Mouse (Mus musculus) forebrain, embryonic 10.5 days (tissue): Measurements from ENCODE around the gene Marc2. TPM values are rescaled to one million over a fixed set of nuclear protein-coding genes. Genes with fewer than 3 reads are reported as not detected.

Experiments
- DNase-seq: peaks from one replicate; pipeline ENCODE4 v3.0.0-alpha.2; 2017; ENCODE audit warnings: low spot score; ENCODE audit errors: extremely low spot score
- H3K27ac ChIP-seq: fragments of 300-500 bp; sonication (generic); 2 replicates; pipeline ENCODE4 v1.5.1; 2016; ENCODE audit warnings: mild to moderate bottlenecking
- H3K27me3 ChIP-seq: fragments of 300-500 bp; sonication (generic); 2 replicates; pipeline ENCODE4 v1.6.1; 2016; ENCODE audit warnings: mild to moderate bottlenecking; ENCODE audit not compliant: poor library complexity, severe bottlenecking
- H3K36me3 ChIP-seq: fragments of 300-500 bp; sonication (generic); replicated peaks from 2 replicates; pipeline ENCODE4 v1.6.1; 2016; ENCODE audit warnings: mild to moderate bottlenecking, moderate library complexity
- H3K4me1 ChIP-seq: fragments of 300-500 bp; sonication (generic); 2 replicates; pipeline ENCODE4 v1.6.1; 2016
- H3K4me3 ChIP-seq: fragments of 300-500 bp; sonication (generic); 2 replicates; pipeline ENCODE4 v1.5.1; 2016; ENCODE audit warnings: mild to moderate bottlenecking, moderate library complexity
- H3K9me3 ChIP-seq: fragments of 300-500 bp; sonication (generic); 2 replicates; pipeline ENCODE4 v1.6.1; 2016; ENCODE audit warnings: mild to moderate bottlenecking, moderate library complexity
- WGBS: fragments of 180-500 bp; shearing (Covaris S2); methylation state at CpG from one replicate; pipeline ENCODE4 v1.1.7; 2016; 5-methylcytosine and 5-hydroxymethylcytosine counted together
- polyA plus RNA-seq: library from polyadenylated mRNA; unstranded; fragments of >200 nt; fragmentation: Nextera tagmentation; extraction: Ambion mirVana; gene quantifications from 2 replicates; pipeline ENCODE4 v1.2.1, GENCODE M21; 2016

The Marc2 gene
- polyA plus RNA-seq, 1 experiment from 2014 or later: 82.6 TPM

- no peaks in the 10 kb centered on the region for H3K36me3 ChIP-seq
- no peak for DNase-seq
Observed at GRCm38 (mm10) chr1:184870646-184871385, 24.6 kb upstream of the Marc2 start.

GRCm38 (mm10) chr1:184869939-184870565, 23.8 kb upstream of the Marc2 start:
- H3K27ac ChIP-seq: no peak overlapping the region
- H3K27me3 ChIP-seq: peaks cover 83% of the 10 kb centered on the region
- no peaks in the 10 kb centered on the region for H3K36me3 ChIP-seq
- peaks cover 23% of the 10 kb centered on the region for H3K4me1 ChIP-seq
- no peak overlapping the region for H3K4me3 ChIP-seq
- no peaks in the 10 kb centered on the region for H3K9me3 ChIP-seq
- 55% methylated on average over 4 of the region's 4 CpGs for WGBS
- no peak for DNase-seq

More at GRCm38 (mm10) chr1:184870646-184871385, 24.6 kb upstream of the Marc2 start:
- Histone ChIP-seq H3K4me3 (no peak overlapping the region), H3K27ac (no peak overlapping the region), H3K27me3 (peaks cover 81% of the 10 kb centered on the region), H3K4me1 (peaks cover 23% of the 10 kb centered on the region), H3K9me3 (no peaks in the 10 kb centered on the region)
- WGBS: 82% methylated on average over 11 of the region's 11 CpGs

- 80% methylated on average over 3 of the region's 3 CpGs for WGBS
- H3K4me3 ChIP-seq: no peak overlapping the region
Observed at GRCm38 (mm10) chr1:184867640-184868120, 21.4 kb upstream of the Marc2 start.

GRCm38 (mm10) chr1:184864381-184864801, 18.1 kb upstream of the Marc2 start:
- Histone ChIP-seq H3K4me3 (no peak overlapping the region), H3K27ac (peak overlapping the region; percentile 36; the same call in 1 of the 2 replicates), H3K36me3 (no peaks in the 10 kb centered on the region), H3K4me1 (peaks cover 19% of the 10 kb centered on the region), H3K9me3 (no peaks in the 10 kb centered on the region), H3K27me3 (peaks cover 69% of the 10 kb centered on the region)
- no peak for DNase-seq
- WGBS: 24% methylated on average over 7 of the region's 7 CpGs

More at GRCm38 (mm10) chr1:184867640-184868120, 21.4 kb upstream of the Marc2 start:
- no peaks in the 10 kb centered on the region for H3K36me3 ChIP-seq
- H3K4me1 ChIP-seq: peaks cover 33% of the 10 kb centered on the region
- H3K9me3 ChIP-seq: no peaks in the 10 kb centered on the region
- H3K27ac ChIP-seq: no peak overlapping the region
- H3K27me3 ChIP-seq: peaks cover 82% of the 10 kb centered on the region
- no peak for DNase-seq

DNA sequence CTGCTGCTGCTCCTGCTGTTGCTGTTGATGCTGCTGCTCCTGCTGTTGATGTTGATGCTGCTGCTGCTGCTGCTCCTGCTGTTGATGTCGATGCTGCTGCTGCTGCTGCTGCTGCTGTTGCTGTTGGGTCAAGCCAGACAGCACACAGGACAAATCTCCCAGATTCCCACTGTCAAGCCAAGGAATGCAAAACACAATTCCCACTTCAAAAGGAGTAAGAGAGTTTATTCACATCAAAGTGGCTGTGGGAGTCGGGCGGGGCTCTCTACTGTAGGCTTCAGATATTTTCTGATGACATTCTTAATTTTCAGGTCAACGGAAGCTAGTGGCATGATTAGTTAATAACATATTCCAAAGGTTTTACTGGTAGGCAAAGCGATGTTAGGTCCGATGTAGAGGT, 16.4 kb upstream of the Marc2 start:
- peaks cover 19% of the 10 kb centered on the region for H3K4me1 ChIP-seq
- H3K27me3 ChIP-seq: peaks cover 65% of the 10 kb centered on the region
- no peaks in the 10 kb centered on the region for H3K36me3 ChIP-seq
- DNase-seq: no peak
- H3K27ac ChIP-seq: no peak overlapping the region
- H3K4me3 ChIP-seq: no peak overlapping the region
- no peaks in the 10 kb centered on the region for H3K9me3 ChIP-seq
- 91% methylated on average over 6 of the region's 6 CpGs for WGBS

DNA sequence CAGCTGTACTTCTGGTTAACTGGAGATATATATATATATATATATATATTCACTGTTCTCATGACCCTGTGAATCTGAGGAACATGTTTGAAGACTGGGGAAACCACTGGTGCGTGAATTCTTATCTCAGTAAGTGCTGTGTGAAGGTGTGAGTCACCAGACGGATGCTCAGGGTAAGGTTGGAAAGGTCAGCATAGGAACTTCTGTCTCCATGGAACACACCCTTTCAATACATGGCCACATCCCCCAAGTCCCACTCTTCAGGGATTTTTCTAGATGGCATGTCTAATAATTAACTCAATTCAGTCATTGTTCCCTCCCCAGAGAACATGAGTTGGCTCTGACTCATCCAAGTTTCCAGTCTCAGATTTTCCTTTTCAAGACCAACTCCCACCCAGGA, 15.3 kb upstream of the Marc2 start:
- Histone ChIP-seq H3K4me3 (no peak overlapping the region), H3K4me1 (peaks cover 16% of the 10 kb centered on the region), H3K9me3 (no peaks in the 10 kb centered on the region), H3K36me3 (no peaks in the 10 kb centered on the region), H3K27ac (no peak overlapping the region), H3K27me3 (peaks cover 59% of the 10 kb centered on the region)
- 81% methylated on average over 2 of the region's 2 CpGs for WGBS
- no peak for DNase-seq

GRCm38 (mm10) chr1:184860276-184860675, 14.0 kb upstream of the Marc2 start:
- Histone ChIP-seq H3K27me3 (peaks cover 49% of the 10 kb centered on the region), H3K27ac (0 out of 2 replicates have a peak overlapping the region, but pooled peaks have one; percentile 48), H3K36me3 (no peaks in the 10 kb centered on the region), H3K4me3 (no peak overlapping the region), H3K4me1 (peaks cover 21% of the 10 kb centered on the region), H3K9me3 (no peaks in the 10 kb centered on the region)
- no peak for DNase-seq
- 79% methylated on average over 3 of the region's 3 CpGs for WGBS

DNA sequence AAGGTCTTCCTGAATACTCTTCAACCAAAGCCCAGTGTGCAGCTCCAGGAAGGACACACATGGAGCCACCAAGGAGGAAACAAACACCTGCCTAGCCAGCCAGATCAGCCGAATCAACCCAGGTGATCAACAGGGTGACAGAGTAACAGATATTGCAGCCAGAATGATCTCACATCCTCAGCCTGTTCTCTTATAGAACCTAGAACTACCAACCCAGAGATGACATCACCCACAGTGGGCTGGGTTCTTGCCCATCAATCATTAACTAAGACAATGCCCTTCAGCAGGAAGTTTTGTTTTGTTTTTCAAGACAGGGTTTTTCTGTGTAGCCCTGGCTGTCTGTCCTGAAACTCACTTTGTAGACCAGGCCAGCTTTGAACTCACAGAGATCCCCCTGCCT, 12.0 kb upstream of the Marc2 start:
- Histone ChIP-seq H3K36me3 (no peaks in the 10 kb centered on the region), H3K4me1 (peaks cover 21% of the 10 kb centered on the region), H3K27me3 (peaks cover 47% of the 10 kb centered on the region), H3K9me3 (no peaks in the 10 kb centered on the region), H3K27ac (no peak overlapping the region), H3K4me3 (no peak overlapping the region)
- 81% methylated on average over 1 of the region's 1 CpGs for WGBS
- no peak for DNase-seq

DNA sequence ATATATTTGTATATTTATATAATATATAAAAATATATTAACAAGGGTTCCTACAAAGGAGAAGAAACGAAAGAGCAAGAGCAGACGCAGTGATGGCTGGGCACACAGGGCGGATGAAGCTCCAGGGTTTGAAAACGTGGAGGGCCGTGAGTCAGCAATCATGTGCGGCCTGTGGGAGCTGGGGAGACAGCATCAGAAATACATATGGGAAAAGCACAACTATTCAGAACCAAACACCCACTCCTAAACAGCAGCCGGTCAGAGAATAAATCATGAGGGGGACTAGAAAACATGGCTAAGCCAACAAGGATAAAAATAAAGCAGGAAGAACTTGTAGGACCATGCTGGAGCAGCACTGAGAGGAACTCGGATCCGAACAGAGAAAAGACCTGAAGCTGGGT, 11.0 kb upstream of the Marc2 start:
- no peak overlapping the region for H3K4me3 ChIP-seq
- DNase-seq: no peak
- peaks cover 29% of the 10 kb centered on the region for H3K4me1 ChIP-seq
- 90% methylated on average over 9 of the region's 9 CpGs for WGBS
- H3K27ac ChIP-seq: no peak overlapping the region
- H3K36me3 ChIP-seq: no peaks in the 10 kb centered on the region
- H3K27me3 ChIP-seq: peaks cover 41% of the 10 kb centered on the region
- no peaks in the 10 kb centered on the region for H3K9me3 ChIP-seq

DNA sequence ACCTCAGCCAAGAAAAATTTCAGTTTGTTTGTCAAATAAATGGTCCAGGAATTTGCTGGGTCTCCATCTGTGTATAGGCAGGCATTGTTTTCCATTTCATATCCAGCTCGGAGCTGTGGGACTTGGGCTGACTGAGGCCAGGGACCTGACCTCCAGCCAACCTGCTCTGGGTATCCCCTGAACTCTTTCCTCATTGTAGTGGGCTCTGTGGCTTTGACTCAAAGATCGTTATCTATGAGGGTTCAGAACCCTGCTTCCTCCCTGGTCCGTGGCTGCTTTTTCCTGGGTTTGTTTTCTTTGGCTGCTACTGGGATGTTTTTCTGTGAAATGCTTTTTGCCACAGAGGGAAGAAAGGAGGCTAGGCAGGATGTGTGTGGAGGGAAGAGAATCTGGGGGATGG, 7.7 kb upstream of the Marc2 start:
- no peak overlapping the region for H3K4me3 ChIP-seq
- H3K36me3 ChIP-seq: no peaks in the 10 kb centered on the region
- H3K4me1 ChIP-seq: peaks cover 35% of the 10 kb centered on the region
- WGBS: 69% methylated on average over 3 of the region's 3 CpGs
- H3K27ac ChIP-seq: no peak overlapping the region; the same call in 1 of the 2 replicates
- H3K9me3 ChIP-seq: no peaks in the 10 kb centered on the region
- H3K27me3 ChIP-seq: peaks cover 68% of the 10 kb centered on the region
- DNase-seq: no peak

DNA sequence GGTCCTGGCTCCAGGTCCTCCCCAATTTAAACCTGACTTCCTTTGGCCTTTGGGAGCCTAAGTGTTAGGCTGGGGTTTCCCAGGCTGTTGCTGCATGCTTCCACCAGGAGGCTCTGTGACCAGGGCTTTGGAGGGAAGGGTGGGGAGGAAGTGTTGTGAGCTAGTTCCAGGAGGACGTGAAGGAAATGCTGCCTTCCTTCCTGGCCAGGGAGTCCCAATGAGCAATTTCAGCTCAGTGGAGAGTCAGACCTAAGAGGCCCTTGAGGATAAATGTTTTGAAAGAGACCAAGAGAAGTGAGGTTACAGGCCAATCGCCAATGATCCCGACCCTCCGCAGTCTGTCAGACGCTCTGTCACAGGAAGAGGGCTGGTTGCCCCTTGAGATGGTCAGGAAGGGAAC, 7.1 kb upstream of the Marc2 start:
- Histone ChIP-seq H3K27me3 (peaks cover 71% of the 10 kb centered on the region), H3K36me3 (no peaks in the 10 kb centered on the region), H3K4me1 (peaks cover 35% of the 10 kb centered on the region), H3K9me3 (no peaks in the 10 kb centered on the region), H3K27ac (0 out of 2 replicates have a peak overlapping the region, but pooled peaks have one; percentile 35), H3K4me3 (peak overlapping the region; percentile 19)
- 19% methylated on average over 5 of the region's 5 CpGs for WGBS
- DNase-seq: peak; percentile 39

GRCm38 (mm10) chr1:184851741-184852618, 5.7 kb upstream of the Marc2 start:
- H3K27me3 ChIP-seq: peaks cover 73% of the 10 kb centered on the region
- no peaks in the 10 kb centered on the region for H3K9me3 ChIP-seq
- WGBS: 19% methylated on average over 31 of the region's 31 CpGs
- no peaks in the 10 kb centered on the region for H3K36me3 ChIP-seq
- H3K4me3 ChIP-seq: peak overlapping the region; percentile 36
- no peak overlapping the region for H3K27ac ChIP-seq
- H3K4me1 ChIP-seq: peaks cover 35% of the 10 kb centered on the region
- DNase-seq: peak; percentile 74
